Mouse (Mus musculus): ENCODE results near the gene Gm21188. TPM values are rescaled to one million over a fixed set of nuclear protein-coding genes. Genes with fewer than 3 reads are reported as not detected.

Gm21188 gene
- polyA plus RNA-seq, 1 experiment from 2014 or later: not detected

Other genes with a start within 250 kb of the Gm21188 start
- gene AF067063, start 222.0 kb downstream of the Gm21188 start, polyA plus RNA-seq (2015; fragmentation: Nextera tagmentation; extraction: Ambion mirVana): not detected in 2 replicates
- gene D13Ertd608e, start 216.2 kb downstream of the Gm21188 start, polyA plus RNA-seq (2015; fragmentation: Nextera tagmentation; extraction: Ambion mirVana): not detected in 2 replicates
- not detected in 2 replicates for gene Tcstv1, start 157.4 kb downstream of the Gm21188 start, polyA plus RNA-seq (2015; fragmentation: Nextera tagmentation; extraction: Ambion mirVana)
- gene Gm21761, start 122.9 kb downstream of the Gm21188 start, polyA plus RNA-seq (2015; fragmentation: Nextera tagmentation; extraction: Ambion mirVana): not detected in 2 replicates
- gene B020031M17Rik, start 101.4 kb downstream of the Gm21188 start, polyA plus RNA-seq (2015; fragmentation: Nextera tagmentation; extraction: Ambion mirVana): not detected in 2 replicates
- gene Gm36079, start 25.2 kb downstream of the Gm21188 start, polyA plus RNA-seq (2015; fragmentation: Nextera tagmentation; extraction: Ambion mirVana): not detected in 2 replicates
- gene Gm20767, start 88.1 kb upstream of the Gm21188 start, polyA plus RNA-seq (2015; fragmentation: Nextera tagmentation; extraction: Ambion mirVana): not detected in 2 replicates
- gene Gm21818, start 120.2 kb upstream of the Gm21188 start, polyA plus RNA-seq (2015; fragmentation: Nextera tagmentation; extraction: Ambion mirVana): not detected in 2 replicates
- not detected in 2 replicates for gene Gm21762, start 163.8 kb upstream of the Gm21188 start, polyA plus RNA-seq (2015; fragmentation: Nextera tagmentation; extraction: Ambion mirVana)
- not detected in 2 replicates for gene Gm21731, start 186.9 kb upstream of the Gm21188 start, polyA plus RNA-seq (2015; fragmentation: Nextera tagmentation; extraction: Ambion mirVana)
- not detected in 2 replicates for gene AF067061, start 210.9 kb upstream of the Gm21188 start, polyA plus RNA-seq (2015; fragmentation: Nextera tagmentation; extraction: Ambion mirVana)
- gene BC147527, start 248.2 kb upstream of the Gm21188 start, polyA plus RNA-seq (2015; fragmentation: Nextera tagmentation; extraction: Ambion mirVana): not detected in 2 replicates

Data from forebrain, embryonic 15.5 days (tissue).